Mouse (Mus musculus) thymus, postnatal 0 days (tissue): Measurements from ENCODE around the gene Gm49396. TPM values are rescaled to one million over a fixed set of nuclear protein-coding genes. Genes with fewer than 3 reads are reported as not detected.

Experiments used
- DNase-seq: peaks from one replicate; pipeline ENCODE4 v3.0.0-alpha.2; 2015; ENCODE audit warnings: low spot score
- polyA plus RNA-seq: library from polyadenylated mRNA; unstranded; fragments of >200 nt; fragmentation: Nextera tagmentation; extraction: Ambion mirVana; gene quantifications from 2 replicates; pipeline ENCODE4 v1.2.1, GENCODE M21; 2015

Gm49396 gene
- polyA plus RNA-seq, 1 experiment from 2014 or later, result 9.8 TPM

GRCm38 (mm10) chr7:30552102-30553020, 10.8 kb upstream of the Gm49396 start, which contains the start of the genes Hspb6 and Proser3:
Gene Hspb6, plus strand, starts transcription at chr7:30552178.
Gene Proser3, minus strand, starts transcription at chr7:30552299.
- peak; percentile 98 for DNase-seq

- DNase-seq, result peak; percentile 33
Measured at GRCm38 (mm10) chr7:30553021-30553589, 10.0 kb upstream of the Gm49396 start.

- DNase-seq, result no peak
Measured at GRCm38 (mm10) chr7:30553810-30554584, 9.1 kb upstream of the Gm49396 start.

GRCm38 (mm10) chr7:30556894-30557536, 6.1 kb upstream of the Gm49396 start:
- peak; percentile 31 for DNase-seq

GRCm38 (mm10) chr7:30557901-30558514, 5.1 kb upstream of the Gm49396 start:
- no peak for DNase-seq

GRCm38 (mm10) chr7:30558656-30559442, 4.3 kb upstream of the Gm49396 start:
- DNase-seq, result peak; percentile 16

GRCm38 (mm10) chr7:30559443-30559954, 3.6 kb upstream of the Gm49396 start, which contains the start of gene Lin37:
Gene Lin37, minus strand, starts transcription at chr7:30559838.
- DNase-seq, result peak; percentile 96

- DNase-seq, result no peak
Measured at GRCm38 (mm10) chr7:30560296-30560695, 2.8 kb upstream of the Gm49396 start.

GRCm38 (mm10) chr7:30562526-30563116, 523 bp upstream of the Gm49396 start:
- DNase-seq, result no peak

GRCm38 (mm10) chr7:30563906-30564280, 749 bp downstream of the Gm49396 start:
- peak; percentile 50 for DNase-seq

- no peak for DNase-seq
Measured at GRCm38 (mm10) chr7:30564970-30565571, 1.9 kb downstream of the Gm49396 start, which contains the start of gene Igflr1. Gene Igflr1, plus strand, starts transcription at chr7:30565427.

- no peak for DNase-seq
Measured at GRCm38 (mm10) chr7:30566033-30566432, 2.9 kb downstream of the Gm49396 start.

- no peak for DNase-seq
Measured at GRCm38 (mm10) chr7:30567555-30567954, 4.4 kb downstream of the Gm49396 start.

- DNase-seq, result no peak
Measured at GRCm38 (mm10) chr7:30572389-30572788, 9.2 kb downstream of the Gm49396 start.

- DNase-seq, result no peak
Measured at GRCm38 (mm10) chr7:30572969-30573368, 9.8 kb downstream of the Gm49396 start.

- DNase-seq, result no peak
Measured at GRCm38 (mm10) chr7:30579950-30580349, 16.8 kb downstream of the Gm49396 start.

- no peak for DNase-seq
Measured at GRCm38 (mm10) chr7:30581547-30581946, 18.4 kb downstream of the Gm49396 start.

GRCm38 (mm10) chr7:30584339-30584738, 21.2 kb downstream of the Gm49396 start:
- no peak for DNase-seq

- no peak for DNase-seq
Measured at GRCm38 (mm10) chr7:30585170-30585569, 22.0 kb downstream of the Gm49396 start.
